Mouse (Mus musculus) granulocyte monocyte progenitor cell, adult 5-6 weeks (primary cell): Measurements from ENCODE around the gene C1galt1c1. TPM values are rescaled to one million over a fixed set of nuclear protein-coding genes. Genes with fewer than 3 reads are reported as not detected.

ENCODE experiments used
- ATAC-seq: replicated peaks from 2 replicates; pipeline ENCODE4 v1.8.0; 2016; ENCODE audit warnings: mild to moderate bottlenecking, moderate TSS enrichment, inconsistent platforms; ENCODE audit not compliant: poor library complexity, severe bottlenecking
- total RNA-seq, 2 experiments: library from RNA; stranded (forward) in 1 of 2; stranded (reverse) in 1 of 2; fragments of 200-712, 200-1000 nt in 1 of 2; fragments of >200 nt in 1 of 2; fragmentation: Nextera tagmentation in 1 of 2; gene quantifications; 2 replicates each; pipeline ENCODE4 v1.2.3; 2014 to 2017

The C1galt1c1 gene
- 73.9 and 82.5 TPM in 2 replicates for total RNA-seq (2014; fragmentation: Nextera tagmentation)
- 97.2 and 112 TPM in 2 replicates for total RNA-seq (2017)

- peak; percentile 90 for ATAC-seq
Observed at GRCm38 (mm10) chrX:38634801-38635637, at the start of gene C1galt1c1. TSS of gene C1galt1c1 (minus strand) at chrX:38635087.

- no peak; the same call in 1 of the 2 replicates for ATAC-seq
Observed at GRCm38 (mm10) chrX:38681972-38682371, 47.1 kb upstream of the C1galt1c1 start.

GRCm38 (mm10) chrX:38669111-38669903, 34.4 kb upstream of the C1galt1c1 start:
- no peak for ATAC-seq

- no peak for ATAC-seq
Observed at GRCm38 (mm10) chrX:38656206-38656883, 21.5 kb upstream of the C1galt1c1 start.

- ATAC-seq, result no peak
Observed at GRCm38 (mm10) chrX:38654681-38655080, 19.8 kb upstream of the C1galt1c1 start.

GRCm38 (mm10) chrX:38653181-38653580, 18.3 kb upstream of the C1galt1c1 start:
- ATAC-seq, result no peak

- no peak for ATAC-seq
Observed at GRCm38 (mm10) chrX:38651167-38651566, 16.3 kb upstream of the C1galt1c1 start.

GRCm38 (mm10) chrX:38650404-38651039, 15.6 kb upstream of the C1galt1c1 start:
- peak; percentile 59 for ATAC-seq

- ATAC-seq, result peak; percentile 95
Observed at GRCm38 (mm10) chrX:38642183-38642582, 7.3 kb upstream of the C1galt1c1 start.

GRCm38 (mm10) chrX:38641435-38641834, 6.5 kb upstream of the C1galt1c1 start:
- no peak for ATAC-seq

- ATAC-seq, result no peak
Observed at GRCm38 (mm10) chrX:38635638-38635931, 698 bp upstream of the C1galt1c1 start.

- ATAC-seq, result peak; percentile 65
Observed at GRCm38 (mm10) chrX:38600995-38601369, 33.9 kb downstream of the C1galt1c1 start.

- ATAC-seq, result peak; percentile 99
Observed at GRCm38 (mm10) chrX:38600177-38600994, 34.5 kb downstream of the C1galt1c1 start, which contains the start of gene Mcts1. TSS of gene Mcts1 (plus strand) at chrX:38600578.

GRCm38 (mm10) chrX:38593180-38593889, 41.6 kb downstream of the C1galt1c1 start:
- no peak for ATAC-seq

- ATAC-seq, result no peak
Observed at GRCm38 (mm10) chrX:38591749-38592148, 43.1 kb downstream of the C1galt1c1 start.

- no peak for ATAC-seq
Observed at GRCm38 (mm10) chrX:38589827-38590226, 45.1 kb downstream of the C1galt1c1 start.

GRCm38 (mm10) chrX:38583261-38583660, 51.6 kb downstream of the C1galt1c1 start:
- ATAC-seq, result no peak

- peak; percentile 65 for ATAC-seq
Observed at GRCm38 (mm10) chrX:38581140-38581539, 53.7 kb downstream of the C1galt1c1 start.
